Mouse (Mus musculus): Measurements from ENCODE around the gene Sos1. TPM values are rescaled to one million over a fixed set of nuclear protein-coding genes. Genes with fewer than 3 reads are reported as not detected.
A peak's percentile ranks its signal among the peaks of the same experiment; 100 is the strongest.
"Not testable (repeated sequence)": the region's sequence is repeated elsewhere in the genome, so short reads cannot be mapped to it uniquely, and the experiment has no call there.

Sos1 gene
- polyA plus RNA-seq, 1 experiment from 2014 or later = 14.1 TPM

- not testable (repeated sequence) for DNase-seq; H3K4me3 ChIP-seq (replicated peaks; ENCODE audit: low read depth, low read length); H3K4me1 ChIP-seq (ENCODE audit: control insufficient read depth, insufficient read depth, low read length); ATAC-seq (ENCODE audit: low FRiP score, low TSS enrichment); H3K4me2 ChIP-seq (ENCODE audit: low read length); H3K9ac ChIP-seq (replicated peaks; ENCODE audit: low read length); H3K27ac ChIP-seq (replicated peaks; ENCODE audit: low read depth, low read length); H3K9me3 ChIP-seq (ENCODE audit: control insufficient read depth, low read length); H3K36me3 ChIP-seq (ENCODE audit: control insufficient read depth, insufficient read depth, low read length); H3K27me3 ChIP-seq (ENCODE audit: control insufficient read depth, insufficient read depth, low read length)
Observed at GRCm38 (mm10) chr17:80378386-80378785, 101.9 kb downstream of the Sos1 start.

DNA sequence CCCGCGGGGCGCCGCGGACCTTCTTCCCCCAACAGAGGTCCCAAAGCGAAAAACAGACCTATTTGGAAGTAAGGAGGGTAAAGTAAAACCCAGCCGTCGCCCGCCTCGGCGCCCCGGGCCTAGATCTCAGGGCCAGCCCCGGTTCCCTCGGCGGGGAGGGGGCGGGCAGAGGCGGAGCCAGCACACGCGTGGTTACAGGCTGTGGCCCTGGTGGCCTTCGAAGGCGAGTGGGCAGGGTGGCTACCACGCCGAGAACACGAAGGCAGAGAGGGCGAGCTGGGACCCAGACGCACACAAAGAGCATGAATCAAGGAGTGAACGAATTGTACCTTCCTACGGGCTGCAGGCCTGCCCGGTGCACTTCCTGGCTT, 106.5 kb downstream of the Sos1 start:
- Histone ChIP-seq H3K9me3 (ENCODE audit: control insufficient read depth, low read length) (no peaks in the 10 kb centered on the region), H3K4me2 (ENCODE audit: low read length) (peak overlapping the region; percentile 79), H3K27ac (replicated peaks; ENCODE audit: low read depth, low read length) (peak overlapping the region; percentile 83), H3K27me3 (ENCODE audit: control insufficient read depth, insufficient read depth, low read length) (no peaks in the 10 kb centered on the region), H3K9ac (replicated peaks; ENCODE audit: low read length) (peak overlapping the region; percentile 67), H3K36me3 (ENCODE audit: control insufficient read depth, insufficient read depth, low read length) (no peaks in the 10 kb centered on the region), H3K4me3 (replicated peaks; ENCODE audit: low read depth, low read length) (peak overlapping the region; percentile 47), H3K4me1 (ENCODE audit: control insufficient read depth, insufficient read depth, low read length) (0 out of 2 replicates have a peak, but pooled peaks cover 4% of the 10 kb centered on the region)
- 20% methylated on average over 29 of the region's 29 CpGs for WGBS
- ATAC-seq (ENCODE audit: low FRiP score, low TSS enrichment) = peak; percentile 78
- no peak for DNase-seq

DNA sequence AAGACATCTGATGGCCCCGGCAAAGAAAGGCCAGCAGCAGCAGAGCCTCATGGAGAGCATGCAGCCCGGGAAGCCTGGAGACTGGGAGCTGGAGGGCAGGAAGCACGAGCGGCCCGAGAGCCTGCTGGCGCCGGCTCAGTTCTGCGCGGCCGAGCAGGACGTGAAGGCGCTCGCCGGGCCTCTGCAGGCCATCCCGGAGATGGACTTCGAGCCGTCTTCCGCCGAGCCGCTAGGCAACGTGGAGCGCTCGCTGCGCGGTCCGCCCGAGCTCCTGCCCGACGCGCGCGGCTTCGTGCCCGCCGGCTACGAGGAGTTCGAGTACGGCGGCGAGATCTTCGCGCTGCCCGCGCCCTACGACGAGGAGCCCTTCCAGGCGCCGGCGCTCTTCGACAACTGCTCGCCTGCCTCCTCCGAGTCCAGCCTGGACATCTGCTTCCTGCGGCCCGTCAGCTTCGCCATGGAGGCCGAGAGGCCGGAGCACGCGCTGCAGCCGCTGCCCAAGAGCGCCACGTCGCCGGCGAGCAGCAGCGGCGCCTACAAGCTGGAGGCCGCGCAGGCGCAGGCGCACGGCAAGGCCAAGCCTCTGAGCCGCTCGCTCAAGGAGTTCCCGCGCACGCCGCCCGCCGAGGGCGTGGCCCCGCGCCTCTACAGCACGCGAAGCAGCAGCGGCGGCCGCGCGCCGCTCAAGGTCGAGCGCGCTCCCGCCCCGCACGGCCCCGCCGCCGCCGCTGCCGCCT, 107.1 kb downstream of the Sos1 start, which contains the start of gene Gm10190:
Gene Gm10190 (minus strand): TSS at position 553 of the 737 bp plus-strand sequence.
- H3K27ac ChIP-seq (replicated peaks; ENCODE audit: low read depth, low read length) = peak within 1 kb of the TSS; percentile 83
- DNase-seq = peak; percentile 98
- H3K27me3 ChIP-seq (ENCODE audit: control insufficient read depth, insufficient read depth, low read length) = no peaks in the 10 kb centered on the region
- H3K4me1 ChIP-seq (ENCODE audit: control insufficient read depth, insufficient read depth, low read length) = 0 out of 2 replicates have a peak, but pooled peaks cover 4% of the 10 kb centered on the region
- peak within 1 kb of the TSS; percentile 47 for H3K4me3 ChIP-seq (replicated peaks; ENCODE audit: low read depth, low read length)
- H3K9ac ChIP-seq (replicated peaks; ENCODE audit: low read length) = peak within 1 kb of the TSS; percentile 67
- H3K4me2 ChIP-seq (ENCODE audit: low read length) = peak within 1 kb of the TSS; percentile 79
- no peaks in the 10 kb centered on the region for H3K9me3 ChIP-seq (ENCODE audit: control insufficient read depth, low read length)
- peak; percentile 99 for ATAC-seq (ENCODE audit: low FRiP score, low TSS enrichment)
- H3K36me3 ChIP-seq (ENCODE audit: control insufficient read depth, insufficient read depth, low read length) = no peaks in the 10 kb centered on the region
- WGBS = 2% methylated on average over 101 of the region's 102 CpGs

- no peak overlapping the region for H3K4me2 ChIP-seq (ENCODE audit: low read length)
- no peak overlapping the region for H3K4me3 ChIP-seq (replicated peaks; ENCODE audit: low read depth, low read length)
- ATAC-seq (ENCODE audit: low FRiP score, low TSS enrichment) (no peak), DNase-seq (no peak)
- no peaks in the 10 kb centered on the region for H3K9me3 ChIP-seq (ENCODE audit: control insufficient read depth, low read length)
- H3K9ac ChIP-seq (replicated peaks; ENCODE audit: low read length) = no peak overlapping the region
- H3K4me1 ChIP-seq (ENCODE audit: control insufficient read depth, insufficient read depth, low read length) = 0 out of 2 replicates have a peak, but pooled peaks cover under 1% of the 10 kb centered on the region
- WGBS = 80% methylated on average over 9 of the region's 9 CpGs
- no peaks in the 10 kb centered on the region for H3K36me3 ChIP-seq (ENCODE audit: control insufficient read depth, insufficient read depth, low read length)
- H3K27me3 ChIP-seq (ENCODE audit: control insufficient read depth, insufficient read depth, low read length) = no peaks in the 10 kb centered on the region
- no peak overlapping the region for H3K27ac ChIP-seq (replicated peaks; ENCODE audit: low read depth, low read length)
Observed at GRCm38 (mm10) chr17:80368606-80369005, 111.6 kb downstream of the Sos1 start.

GRCm38 (mm10) chr17:80367276-80367675, 113.0 kb downstream of the Sos1 start:
- whole genome bisulfite sequencing = 94% methylated on average over 5 of the region's 5 CpGs
- H3K4me3 ChIP-seq (replicated peaks; ENCODE audit: low read depth, low read length) = no peak overlapping the region
- H3K9ac ChIP-seq (replicated peaks; ENCODE audit: low read length) = no peak overlapping the region
- DNase-seq (no peak), ATAC-seq (ENCODE audit: low FRiP score, low TSS enrichment) (no peak)
- no peaks in the 10 kb centered on the region for H3K27me3 ChIP-seq (ENCODE audit: control insufficient read depth, insufficient read depth, low read length)
- no peaks in the 10 kb centered on the region for H3K9me3 ChIP-seq (ENCODE audit: control insufficient read depth, low read length)
- H3K27ac ChIP-seq (replicated peaks; ENCODE audit: low read depth, low read length) = no peak overlapping the region
- H3K4me2 ChIP-seq (ENCODE audit: low read length) = no peak overlapping the region
- H3K4me1 ChIP-seq (ENCODE audit: control insufficient read depth, insufficient read depth, low read length) = no peaks in the 10 kb centered on the region
- no peaks in the 10 kb centered on the region for H3K36me3 ChIP-seq (ENCODE audit: control insufficient read depth, insufficient read depth, low read length)

DNA sequence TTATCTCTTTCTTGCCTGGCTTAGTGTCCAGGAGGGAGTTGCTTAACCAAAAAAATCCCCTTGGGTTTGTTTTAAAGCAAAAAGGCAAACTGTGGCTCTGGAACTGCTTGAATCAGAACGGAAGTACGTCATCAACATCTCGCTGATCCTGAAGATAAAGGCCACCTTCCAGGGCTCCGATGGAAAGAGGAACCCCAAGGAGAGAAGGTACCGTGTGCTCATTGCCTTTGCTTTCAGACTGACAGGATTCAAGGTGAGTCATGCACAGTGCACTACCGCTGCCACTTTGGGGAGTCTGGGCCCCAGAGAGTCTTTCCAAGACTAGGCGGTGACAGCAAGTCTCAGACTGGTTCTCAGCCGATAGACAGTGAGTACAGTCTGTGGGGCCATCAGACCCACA, 120.0 kb downstream of the Sos1 start:
- DNase-seq = no peak
- no peak overlapping the region for H3K9ac ChIP-seq (replicated peaks; ENCODE audit: low read length)
- H3K4me2 ChIP-seq (ENCODE audit: low read length) = no peak overlapping the region
- H3K36me3 ChIP-seq (ENCODE audit: control insufficient read depth, insufficient read depth, low read length) = no peaks in the 10 kb centered on the region
- H3K4me3 ChIP-seq (replicated peaks; ENCODE audit: low read depth, low read length) = no peak overlapping the region
- no peaks in the 10 kb centered on the region for H3K27me3 ChIP-seq (ENCODE audit: control insufficient read depth, insufficient read depth, low read length)
- ATAC-seq (ENCODE audit: low FRiP score, low TSS enrichment) = no peak
- H3K4me1 ChIP-seq (ENCODE audit: control insufficient read depth, insufficient read depth, low read length) = no peaks in the 10 kb centered on the region
- WGBS = 92% methylated on average over 8 of the region's 8 CpGs
- H3K27ac ChIP-seq (replicated peaks; ENCODE audit: low read depth, low read length) = no peak overlapping the region
- no peaks in the 10 kb centered on the region for H3K9me3 ChIP-seq (ENCODE audit: control insufficient read depth, low read length)

GRCm38 (mm10) chr17:80347234-80347633, 133.0 kb downstream of the Sos1 start:
- no peaks in the 10 kb centered on the region for H3K36me3 ChIP-seq (ENCODE audit: control insufficient read depth, insufficient read depth, low read length)
- DNase-seq (no peak), ATAC-seq (ENCODE audit: low FRiP score, low TSS enrichment) (no peak)
- H3K4me1 ChIP-seq (ENCODE audit: control insufficient read depth, insufficient read depth, low read length) = no peaks in the 10 kb centered on the region
- no peak overlapping the region for H3K27ac ChIP-seq (replicated peaks; ENCODE audit: low read depth, low read length)
- H3K27me3 ChIP-seq (ENCODE audit: control insufficient read depth, insufficient read depth, low read length) = no peaks in the 10 kb centered on the region
- H3K4me2 ChIP-seq (ENCODE audit: low read length) = no peak overlapping the region
- no peak overlapping the region for H3K4me3 ChIP-seq (replicated peaks; ENCODE audit: low read depth, low read length)
- no peak overlapping the region for H3K9ac ChIP-seq (replicated peaks; ENCODE audit: low read length)
- WGBS = 40% methylated on average over 6 of the region's 6 CpGs
- H3K9me3 ChIP-seq (ENCODE audit: control insufficient read depth, low read length) = no peaks in the 10 kb centered on the region

DNA sequence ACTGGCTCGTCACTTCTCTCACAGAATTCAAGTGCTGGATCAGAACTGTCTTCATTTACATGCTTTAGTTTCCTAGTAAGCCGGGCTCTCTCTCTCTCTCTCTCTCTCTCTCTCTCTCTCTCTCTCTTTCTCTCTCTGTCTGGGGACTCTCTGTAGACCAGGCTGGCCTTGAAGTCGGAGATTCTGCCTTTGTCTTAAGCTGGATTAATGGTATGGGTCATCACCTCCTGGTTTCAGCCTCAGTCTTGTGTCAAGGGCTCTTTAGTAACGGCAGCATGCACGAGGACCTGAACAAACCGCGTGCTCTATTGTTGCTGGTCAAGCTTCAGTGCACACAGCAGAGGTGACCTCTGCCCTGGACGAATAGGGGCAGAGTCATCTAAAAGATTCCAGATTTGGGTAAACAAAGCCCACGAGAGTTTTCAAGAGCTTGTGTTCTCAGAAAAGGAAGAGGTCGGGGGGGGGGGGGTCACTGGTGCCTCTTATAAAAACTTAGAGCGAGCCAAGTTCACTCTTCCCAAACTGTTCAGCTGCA, 133.6 kb downstream of the Sos1 start:
- Histone ChIP-seq H3K36me3 (ENCODE audit: control insufficient read depth, insufficient read depth, low read length) (no peaks in the 10 kb centered on the region), H3K9me3 (ENCODE audit: control insufficient read depth, low read length) (no peaks in the 10 kb centered on the region), H3K27ac (replicated peaks; ENCODE audit: low read depth, low read length) (no peak overlapping the region), H3K27me3 (ENCODE audit: control insufficient read depth, insufficient read depth, low read length) (no peaks in the 10 kb centered on the region), H3K4me3 (replicated peaks; ENCODE audit: low read depth, low read length) (no peak overlapping the region), H3K4me2 (ENCODE audit: low read length) (no peak overlapping the region), H3K9ac (replicated peaks; ENCODE audit: low read length) (no peak overlapping the region), H3K4me1 (ENCODE audit: control insufficient read depth, insufficient read depth, low read length) (no peaks in the 10 kb centered on the region)
- ATAC-seq (ENCODE audit: low FRiP score, low TSS enrichment) (no peak), DNase-seq (no peak)
- whole genome bisulfite sequencing = 16% methylated on average over 11 of the region's 11 CpGs

GRCm38 (mm10) chr17:80345277-80345676, 135.0 kb downstream of the Sos1 start:
- Histone ChIP-seq H3K9me3 (ENCODE audit: control insufficient read depth, low read length) (no peaks in the 10 kb centered on the region), H3K4me3 (replicated peaks; ENCODE audit: low read depth, low read length) (no peak overlapping the region), H3K9ac (replicated peaks; ENCODE audit: low read length) (no peak overlapping the region), H3K4me2 (ENCODE audit: low read length) (no peak overlapping the region), H3K27ac (replicated peaks; ENCODE audit: low read depth, low read length) (no peak overlapping the region), H3K36me3 (ENCODE audit: control insufficient read depth, insufficient read depth, low read length) (no peaks in the 10 kb centered on the region), H3K4me1 (ENCODE audit: control insufficient read depth, insufficient read depth, low read length) (no peaks in the 10 kb centered on the region), H3K27me3 (ENCODE audit: control insufficient read depth, insufficient read depth, low read length) (no peaks in the 10 kb centered on the region)
- DNase-seq (peak; percentile 24), ATAC-seq (ENCODE audit: low FRiP score, low TSS enrichment) (no peak)
- WGBS = 88% methylated on average over 4 of the region's 4 CpGs
